In genomic region chr16:20454155-20454654, GRCm38 (mm10) we compare ENCODE assay signal across 19 mouse cellular contexts. TPM values are rescaled to one million over a fixed set of nuclear protein-coding genes. Genes with fewer than 3 reads are reported as not detected.
DNase-seq lines count a peak whose midpoint lies in the region; TF ChIP-seq lines count a peak whose summit lies in the region.
"Had no signal": no experiment of that assay in that cellular context is flagged by ENCODE, and none has a peak within 500 bp of the region (broad histone marks: within the 10 kb centered on the region; RNA-seq: fewer than 3 reads in every experiment).

No protein-coding gene starts in this region.

- H3K27ac ChIP-seq in ES-E14 (ENCODE audit: insufficient read depth, low read depth, low read length, poor library complexity, severe bottlenecking): peak overlapping the region; percentile 94
- H3K27ac ChIP-seq: embryonic facial prominence, embryonic 10.5 days; forebrain, embryonic 13.5 days; gastrocnemius, adult 2 months; heart, embryonic 10.5 days; hindbrain, embryonic 12.5 days had no signal

- no peak for TF ChIP-seq CTCF in E14TG2a.4 (conservative IDR thresholded peaks at IDR 0.05; ENCODE audit: low read length)

- in situ Hi-C loops in ES-E14 (cut with MboI; ENCODE audit: low sequenced_read_pairs in 2 of 2, unreplicated experiment in 2 of 2): no loop called here

- peak overlapping the region; percentile 96 for H3K9ac ChIP-seq in ES-E14 (ENCODE audit: insufficient read depth, low read depth, low read length, poor library complexity, severe bottlenecking)
- H3K9ac ChIP-seq: forebrain, embryonic 13.5 days; hindbrain, embryonic 12.5 days had no signal

- H3K4me3 ChIP-seq in E14TG2a.4 (replicated peaks; ENCODE audit: low read length) (peak overlapping the region; percentile 91), ES-E14 (ENCODE audit: insufficient read depth in 1 of 2, low read depth in 1 of 2, low read length in 2 of 2, poor library complexity in 1 of 2, severe bottlenecking in 1 of 2) (peak overlapping the region; percentile 83 to 86)
- H3K4me3 ChIP-seq: embryonic facial prominence, embryonic 10.5 days; forebrain, embryonic 13.5 days; gastrocnemius, adult 2 months; heart, embryonic 10.5 days; hindbrain, embryonic 12.5 days had no signal

- H3K27me3 ChIP-seq in E14TG2a.4 (ENCODE audit: insufficient read depth, low read length): no peaks in the 10 kb centered on the region
- H3K27me3 ChIP-seq: forebrain, embryonic 13.5 days; hindbrain, embryonic 12.5 days; Patski had no signal

- H3K9me3 ChIP-seq in E14TG2a.4 (ENCODE audit: low read length): no peaks in the 10 kb centered on the region
- no peaks in the 10 kb centered on the region for H3K9me3 ChIP-seq in ES-E14 (ENCODE audit: control insufficient read depth, insufficient read depth, low read depth, low read length)
- H3K9me3 ChIP-seq: embryonic facial prominence, embryonic 10.5 days; forebrain, embryonic 13.5 days; heart, embryonic 10.5 days; hindbrain, embryonic 12.5 days had no signal

- peaks cover 35% of the 10 kb centered on the region for H3K4me1 ChIP-seq in E14TG2a.4 (replicated peaks; ENCODE audit: low read depth, low read length)
- peaks cover 0 to 4% of the 10 kb centered on the region in 2 experiments; a peak in 2 of 4 replicates for H3K4me1 ChIP-seq in ES-E14 (ENCODE audit: control insufficient read depth in 2 of 2, insufficient read depth in 2 of 2, low read length in 2 of 2, poor library complexity in 1 of 2)
- H3K4me1 ChIP-seq: embryonic facial prominence, embryonic 10.5 days; forebrain, embryonic 13.5 days; heart, embryonic 10.5 days; hindbrain, embryonic 12.5 days had no signal

- H3K36me3 ChIP-seq in E14TG2a.4 (ENCODE audit: insufficient read depth, low read length) (peaks cover 22% of the 10 kb centered on the region), ES-E14 (ENCODE audit: control insufficient read depth, insufficient read depth, low read length, poor library complexity, severe bottlenecking) (peaks cover 4% of the 10 kb centered on the region; the same call in 1 of the 2 replicates)
- H3K36me3 ChIP-seq: embryonic facial prominence, embryonic 10.5 days; heart, embryonic 10.5 days; hindbrain, embryonic 12.5 days had no signal

- DNase-seq in ES-E14 (ENCODE audit: low read depth, low spot score) (peak; percentile 40), ZHBTc4 (ENCODE audit: low read depth, low spot score) (peak; percentile 93)
- no peak for DNase-seq in natural killer cell, adult 2 months (ENCODE audit: low spot score in 2 of 2)
- no peak for DNase-seq in adrenal gland, adult 8-10 months
- DNase-seq in urinary bladder, postnatal 10 days (ENCODE audit: low spot score): no peak
- DNase-seq: adrenal gland, postnatal 25 days; B cell, adult 2 months; cerebellum, adult 18-20 months; cerebellum, adult 9-11 months; gastrocnemius, adult 2 months; gastrocnemius, postnatal 25 days; heart, postnatal 10 days; heart, postnatal 4 days had no signal

TF ChIP-seq in ES-E14, 5 proteins besides CTCF, POLR2A, EP300 and RAD21:
- peak; percentile 74 for TF ChIP-seq ZNF384 (IDR thresholded peaks at IDR 0.05; ENCODE audit: low read depth, low read length)
- no peak for TF ChIP-seq MAFK (IDR thresholded peaks at IDR 0.05; ENCODE audit: insufficient read depth, low read depth, low read length)

RNA-seq across cellular contexts. Expression of gene Abcc5, which starts 28.0 kb away (rescaled TPM):
- total RNA-seq in ES-E14 (2012; rRNA removed): 159 and 168 TPM in 2 replicates
- 100 to 1,000 TPM in 2 of 4 experiments, 10 to 100 TPM in 2; 74.2 to 148 (median 106) TPM for total RNA-seq in adrenal gland, adult 8-10 months (2022)

RNA-seq across cellular contexts. Expression of gene Eif2b5, which starts 44.4 kb away (rescaled TPM):
- total RNA-seq in ES-E14 (2012; rRNA removed): 159 and 173 TPM in 2 replicates
- 10 to 100 TPM; 62.4 to 72.6 (median 66.0) TPM for total RNA-seq in adrenal gland, adult 8-10 months (2022)

Comparison
In these comparisons a context has a peak if more than half of its experiments do, and no peak if none do; other contexts are left out.
1. DNase-seq: peak in ES-E14 (single experiment) and ZHBTc4 (single experiment); none in natural killer cell, adult 2 months (0 of 2), adrenal gland, adult 8-10 months (single experiment) and urinary bladder, postnatal 10 days (single experiment).